Mouse (Mus musculus) megakaryocyte, embryonic 14.5 days (primary cell): ENCODE measurements at regions not wholly inside any gene's neighbourhood (a gene's known extent, or its start where the extent isn't known, plus 50 kb on each side); places are given as distances from the start of the nearest gene placed in this dataset.

Experiments used
- FLI1 ChIP-seq: IDR thresholded peaks from 2 replicates; pipeline ENCODE4 v1.6.1; 2012; ENCODE audit warnings: low read length, inconsistent platforms, mixed read lengths
- GATA1 ChIP-seq: IDR thresholded peaks from 3 replicates; pipeline ENCODE4 v1.6.1; 2012; ENCODE audit warnings: mixed read lengths, low read length, inconsistent platforms, borderline replicate concordance

DNA sequence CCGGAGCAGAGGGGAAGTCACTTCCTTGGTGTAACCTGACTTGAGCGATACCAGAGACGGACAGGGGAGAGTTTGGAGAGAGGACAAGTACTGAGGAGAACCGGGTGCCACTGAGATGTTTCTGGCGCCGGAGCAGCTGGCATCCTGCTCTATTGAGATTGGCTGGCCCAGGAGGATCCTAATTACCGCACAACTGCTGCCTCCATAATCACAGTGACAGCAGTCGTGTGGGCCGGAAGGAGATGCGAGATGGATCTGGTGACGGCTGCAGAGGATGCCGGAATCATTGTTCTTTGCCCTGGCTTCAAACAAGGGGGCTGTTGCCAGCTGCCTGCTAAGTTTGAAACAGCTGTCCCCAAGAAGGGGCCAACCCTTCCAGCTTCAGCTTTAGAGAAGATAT, 232.0 kb downstream of the Rnf144b start:
- TF ChIP-seq GATA1 (no peak), FLI1 (no peak)
